Mouse (Mus musculus) kidney, postnatal 0 days (tissue): ENCODE data around the gene Mrpl18. TPM values are rescaled to one million over a fixed set of nuclear protein-coding genes. Genes with fewer than 3 reads are reported as not detected.
A peak's percentile ranks its signal among the peaks of the same experiment; 100 is the strongest.
"Not testable (repeated sequence)": the region's sequence is repeated elsewhere in the genome, so short reads cannot be mapped to it uniquely, and the experiment has no call there.

Experiments used
- ATAC-seq: fragments of 200-750 bp; cut with Nextera tagmentation; replicated peaks from 2 replicates; pipeline ENCODE4 v1.8.0; 2017; ENCODE audit warnings: low read depth, moderate number of reproducible peaks, moderate TSS enrichment, moderate library complexity; ENCODE audit not compliant: low FRiP score
- DNase-seq: peaks from one replicate; pipeline ENCODE4 v3.0.0-alpha.2; 2016; ENCODE audit warnings: low spot score
- H3K27ac ChIP-seq: fragments of 300-500 bp; sonication (generic); 2 replicates; pipeline ENCODE4 v1.5.1; 2014; ENCODE audit warnings: mild to moderate bottlenecking
- H3K27me3 ChIP-seq: fragments of 300-500 bp; sonication (generic); 2 replicates; pipeline ENCODE4 v1.6.1; 2014; ENCODE audit warnings: low read length, mixed read lengths; ENCODE audit not compliant: insufficient read depth
- H3K36me3 ChIP-seq: fragments of 300-500 bp; sonication (generic); 2 replicates; pipeline ENCODE4 v1.6.1; 2014; ENCODE audit warnings: low read length, mixed read lengths; ENCODE audit not compliant: insufficient read depth
- H3K4me1 ChIP-seq: fragments of 300-500 bp; sonication (generic); replicated peaks from 2 replicates; pipeline ENCODE4 v1.6.1; 2014; ENCODE audit warnings: antibody characterized with exemption, low read length, mixed read lengths; ENCODE audit not compliant: insufficient read depth
- H3K4me2 ChIP-seq: fragments of 300-500 bp; sonication (generic); 2 replicates; pipeline ENCODE4 v1.6.1; 2014; ENCODE audit warnings: mild to moderate bottlenecking, low read length, moderate library complexity, mixed read lengths
- H3K4me3 ChIP-seq: fragments of 300-500 bp; sonication (generic); replicated peaks from 2 replicates; pipeline ENCODE4 v1.5.1; 2014; ENCODE audit warnings: low read depth, low read length
- H3K9ac ChIP-seq: fragments of 300-500 bp; sonication (generic); 2 replicates; pipeline ENCODE4 v1.6.1; 2014; ENCODE audit warnings: low read depth, low read length
- H3K9me3 ChIP-seq: fragments of 300-500 bp; sonication (generic); replicated peaks from 2 replicates; pipeline ENCODE4 v1.6.1; 2016; ENCODE audit warnings: low read length, inconsistent platforms, mixed read lengths
- CTCF ChIP-seq: IDR thresholded peaks from 2 replicates; pipeline ENCODE4 v1.5.1; 2016; ENCODE audit warnings: antibody characterized with exemption, low read depth, mild to moderate bottlenecking, moderate library complexity
- WGBS: fragments of 180-500 bp; shearing (Covaris S2); extraction: QIAGEN DNeasy Blood & Tissue Kit; methylation state at CpG from one replicate; pipeline ENCODE4 v1.1.7; 2014; 5-methylcytosine and 5-hydroxymethylcytosine counted together
- polyA plus RNA-seq: library from polyadenylated mRNA; unstranded; fragments of >200 nt; fragmentation: Nextera tagmentation; extraction: Ambion mirVana; gene quantifications from 2 replicates; pipeline ENCODE4 v1.2.1, GENCODE M21; 2015

Mrpl18 gene
- polyA plus RNA-seq, 1 experiment from 2014 or later: 133 TPM

DNA sequence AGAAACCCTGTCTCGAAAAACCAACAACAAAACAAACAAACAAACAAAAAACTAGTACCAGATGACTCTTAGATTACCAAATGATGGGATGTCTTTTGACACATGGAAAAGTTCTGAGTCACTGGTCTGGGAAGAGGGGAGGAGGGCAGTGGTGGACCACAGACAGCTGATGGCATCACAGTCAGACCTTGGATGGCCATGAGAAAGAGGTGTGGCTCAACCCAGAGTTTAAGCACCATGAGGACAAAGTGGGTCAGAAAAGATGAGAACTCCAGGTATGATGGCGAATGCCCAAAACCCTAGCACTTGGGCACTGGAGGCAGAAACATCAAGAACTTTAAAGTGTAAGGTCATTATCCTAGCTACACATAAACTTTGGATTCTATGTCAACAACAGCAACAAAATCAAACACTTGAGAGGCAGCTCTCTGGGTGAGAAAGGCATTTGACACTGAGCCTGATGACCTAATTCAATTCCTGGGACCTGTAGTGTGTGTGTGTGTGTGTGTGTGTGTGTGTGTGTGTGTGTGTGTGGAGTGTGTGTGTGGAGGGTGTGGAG is 21.3 kb upstream of the Mrpl18 start:
- Histone ChIP-seq H3K36me3 (0 out of 2 replicates have a peak, but pooled peaks cover under 1% of the 10 kb centered on the region), H3K27ac (no peak overlapping the region), H3K4me1 (no peaks in the 10 kb centered on the region), H3K4me2 (no peak overlapping the region), H3K27me3 (no peaks in the 10 kb centered on the region), H3K9ac (no peak overlapping the region), H3K9me3 (no peaks in the 10 kb centered on the region), H3K4me3 (no peak overlapping the region)
- ATAC-seq (no peak), DNase-seq (no peak)
- WGBS: 77% methylated on average over 2 of the region's 2 CpGs
- no peak for TF ChIP-seq CTCF

DNA sequence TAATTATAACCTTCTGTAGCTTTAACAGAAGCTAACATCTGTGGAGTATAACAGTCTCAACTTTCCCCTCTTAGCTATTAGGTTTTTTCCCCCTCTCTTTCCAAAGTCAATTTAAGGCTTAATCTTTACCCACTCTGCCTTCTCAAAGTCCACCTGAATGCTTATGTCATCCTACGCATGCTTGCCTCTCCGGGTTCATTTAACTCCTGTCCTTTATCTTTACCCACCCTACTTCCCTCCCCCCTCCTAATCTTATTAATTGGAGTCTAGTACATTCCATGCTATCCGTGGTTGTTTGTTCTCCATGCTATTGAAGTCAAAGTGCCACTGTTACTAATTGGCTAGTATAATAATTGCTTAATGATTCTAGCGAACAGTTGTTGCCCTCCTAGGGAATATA is 19.6 kb upstream of the Mrpl18 start:
- H3K4me1 ChIP-seq: no peaks in the 10 kb centered on the region
- 42% methylated on average over 4 of the region's 4 CpGs for WGBS
- no peak overlapping the region for H3K4me3 ChIP-seq

GRCm38 (mm10) chr17:12931576-12931975 is 15.4 kb upstream of the Mrpl18 start:
- not testable (repeated sequence) for H3K9me3 ChIP-seq, H3K9ac ChIP-seq, H3K4me3 ChIP-seq, H3K36me3 ChIP-seq, H3K27ac ChIP-seq, H3K27me3 ChIP-seq, DNase-seq, H3K4me2 ChIP-seq, H3K4me1 ChIP-seq
- ATAC-seq: peak; percentile 34; the same call in 1 of the 2 replicates
- WGBS: 80% methylated on average over 5 of the region's 5 CpGs

More for the DNA sequence above, 19.6 kb upstream of the Mrpl18 start:
- ATAC-seq (peak; percentile 69), DNase-seq (peak; percentile 38)
- H3K36me3 ChIP-seq: no peaks in the 10 kb centered on the region
- no peak overlapping the region for H3K4me2 ChIP-seq
- no peaks in the 10 kb centered on the region for H3K9me3 ChIP-seq
- no peak overlapping the region for H3K9ac ChIP-seq
- no peaks in the 10 kb centered on the region for H3K27me3 ChIP-seq
- TF ChIP-seq CTCF: no peak
- H3K27ac ChIP-seq: no peak overlapping the region

DNA sequence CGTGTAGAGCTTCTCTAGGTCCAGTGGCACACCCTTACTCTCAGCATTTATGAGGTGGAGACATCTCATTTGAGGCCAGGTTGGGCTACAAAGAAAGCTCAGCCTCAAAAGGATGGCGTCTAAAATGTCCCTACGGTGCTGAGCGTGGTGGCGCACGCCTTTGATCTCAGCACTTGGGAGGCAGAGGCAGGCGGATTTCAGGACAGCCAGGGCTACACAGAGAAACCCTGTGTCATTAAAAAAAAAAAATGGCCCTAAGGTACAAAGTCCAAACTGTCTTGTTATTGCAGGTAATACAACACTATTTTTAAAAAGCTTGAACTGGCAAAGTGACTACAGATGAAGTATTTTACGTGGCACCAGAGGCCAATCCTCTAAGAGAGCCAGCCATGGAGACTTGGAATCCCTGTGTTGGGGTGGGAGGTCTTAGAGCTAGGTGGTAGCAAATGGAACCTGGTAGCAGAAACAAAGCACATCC is 9.6 kb upstream of the Mrpl18 start:
- WGBS: 84% methylated on average over 8 of the region's 8 CpGs
- Histone ChIP-seq H3K27me3 (no peaks in the 10 kb centered on the region), H3K9me3 (no peaks in the 10 kb centered on the region), H3K27ac (no peak overlapping the region), H3K4me2 (no peak overlapping the region), H3K4me3 (no peak overlapping the region), H3K36me3 (peaks cover 40% of the 10 kb centered on the region), H3K4me1 (no peaks in the 10 kb centered on the region), H3K9ac (no peak overlapping the region)
- DNase-seq (no peak), ATAC-seq (no peak)
- TF ChIP-seq CTCF: no peak

DNA sequence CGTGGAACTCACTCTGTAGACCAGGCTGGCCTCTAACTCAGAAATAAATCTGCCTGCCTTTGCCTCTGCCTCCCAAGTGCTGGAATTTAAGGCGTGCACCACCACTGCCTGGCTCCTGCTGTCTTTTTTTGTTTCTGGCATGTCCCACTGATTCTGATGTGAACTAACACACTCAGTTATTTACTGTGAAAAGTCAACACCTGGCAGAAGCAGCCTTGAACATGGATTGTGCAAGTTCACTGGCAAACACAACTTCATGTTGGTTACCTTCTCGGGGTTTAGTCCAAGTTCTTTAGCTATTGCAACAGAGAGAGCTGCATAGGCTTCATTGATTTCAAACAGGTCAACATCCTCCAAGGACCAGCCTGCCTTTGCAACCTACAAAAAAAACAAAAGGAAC is 8.9 kb upstream of the Mrpl18 start:
- no peak overlapping the region for H3K27ac ChIP-seq
- H3K9me3 ChIP-seq: no peaks in the 10 kb centered on the region
- H3K4me3 ChIP-seq: no peak overlapping the region
- H3K9ac ChIP-seq: no peak overlapping the region
- ATAC-seq: no peak
- TF ChIP-seq CTCF: no peak
- H3K4me2 ChIP-seq: no peak overlapping the region
- WGBS: 88% methylated on average over 3 of the region's 3 CpGs
- no peaks in the 10 kb centered on the region for H3K4me1 ChIP-seq
- H3K36me3 ChIP-seq: peaks cover 47% of the 10 kb centered on the region
- no peak for DNase-seq
- H3K27me3 ChIP-seq: no peaks in the 10 kb centered on the region

GRCm38 (mm10) chr17:12921073-12921472 is 4.9 kb upstream of the Mrpl18 start:
- no peaks in the 10 kb centered on the region for H3K4me1 ChIP-seq
- H3K9ac ChIP-seq: no peak overlapping the region
- DNase-seq (no peak), ATAC-seq (no peak)
- no peak overlapping the region for H3K27ac ChIP-seq
- H3K36me3 ChIP-seq: peaks cover 54% of the 10 kb centered on the region
- H3K27me3 ChIP-seq: no peaks in the 10 kb centered on the region
- WGBS: 97% methylated on average over 1 of the region's 1 CpGs
- no peak overlapping the region for H3K4me3 ChIP-seq
- H3K4me2 ChIP-seq: no peak overlapping the region
- H3K9me3 ChIP-seq: no peaks in the 10 kb centered on the region
- no peak for TF ChIP-seq CTCF
